8 mouse cellular contexts compared by ENCODE assay signal in the genomic region with DNA sequence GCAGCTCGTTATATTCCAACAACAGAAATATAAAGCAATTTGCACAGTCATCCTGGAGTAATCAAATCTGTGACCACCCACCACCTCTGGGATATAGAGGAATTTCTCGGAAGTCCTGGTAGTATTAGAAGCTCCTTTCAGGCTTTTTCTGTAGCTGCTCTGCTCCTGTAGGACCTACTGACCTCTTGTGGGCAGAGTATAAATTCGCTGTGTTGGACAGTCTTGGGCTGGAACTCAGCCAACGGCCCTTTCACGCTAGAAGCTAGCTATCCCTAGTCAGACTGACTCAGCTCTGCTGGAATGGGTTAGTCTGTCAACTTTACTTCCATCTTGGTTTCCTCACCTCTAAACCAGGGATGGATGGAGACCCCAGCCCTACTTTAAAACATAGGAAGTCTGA. TPM values are rescaled to one million over a fixed set of nuclear protein-coding genes. Genes with fewer than 3 reads are reported as not detected.
A peak's percentile ranks its signal among the peaks of the same experiment; 100 is the strongest.
DNase-seq lines count a peak whose midpoint lies in the region; ATAC-seq lines count a peak whose summit lies in the region.
"Had no signal": no experiment of that assay in that cellular context is flagged by ENCODE, and none has a peak within 500 bp of the region (broad histone marks: within the 10 kb centered on the region; RNA-seq: fewer than 3 reads in every experiment).

No protein-coding gene starts in this region.

- H3K4me2 ChIP-seq in neural tube, embryonic 14.5 days (ENCODE audit: low read depth, low read length): no peak overlapping the region
- no peak overlapping the region for H3K4me2 ChIP-seq in lung, embryonic 16.5 days (ENCODE audit: low read depth, low read length)
- H3K4me2 ChIP-seq: limb, embryonic 12.5 days had no signal

- no peak overlapping the region for H3K4me3 ChIP-seq in neural tube, embryonic 14.5 days (ENCODE audit: low read depth, low read length)
- H3K4me3 ChIP-seq in lung, embryonic 16.5 days (ENCODE audit: low read length): no peak overlapping the region
- H3K4me3 ChIP-seq: limb, embryonic 12.5 days had no signal

- no peaks in the 10 kb centered on the region for H3K36me3 ChIP-seq in neural tube, embryonic 14.5 days (ENCODE audit: control insufficient read depth, insufficient read depth, low read length)
- no peaks in the 10 kb centered on the region for H3K36me3 ChIP-seq in lung, embryonic 16.5 days (ENCODE audit: control insufficient read depth, insufficient read depth, low read length)
- H3K36me3 ChIP-seq: limb, embryonic 12.5 days had no signal

- no peak overlapping the region for H3K9ac ChIP-seq in neural tube, embryonic 14.5 days (replicated peaks; ENCODE audit: low read depth, low read length)
- no peak overlapping the region for H3K9ac ChIP-seq in lung, embryonic 16.5 days (ENCODE audit: low read length)
- H3K9ac ChIP-seq: limb, embryonic 12.5 days had no signal

- no peaks in the 10 kb centered on the region for H3K4me1 ChIP-seq in neural tube, embryonic 14.5 days (ENCODE audit: control insufficient read depth, insufficient read depth, low read length)
- no peaks in the 10 kb centered on the region for H3K4me1 ChIP-seq in lung, embryonic 16.5 days (replicated peaks; ENCODE audit: control insufficient read depth, insufficient read depth, low read length)
- H3K4me1 ChIP-seq: limb, embryonic 12.5 days had no signal

- peak; percentile 15; the same call in 1 of the 2 replicates for ATAC-seq in neural tube, embryonic 14.5 days (ENCODE audit: low read depth)
- ATAC-seq in lung, embryonic 16.5 days (ENCODE audit: low read depth): peak; percentile 56

- WGBS in neural tube, embryonic 14.5 days: 31% methylated on average over 5 of the region's 5 CpGs
- 35% methylated on average over 5 of the region's 5 CpGs for WGBS in lung, embryonic 16.5 days

- no peaks in the 10 kb centered on the region for H3K9me3 ChIP-seq in neural tube, embryonic 14.5 days (ENCODE audit: control insufficient read depth, low read length)
- no peaks in the 10 kb centered on the region for H3K9me3 ChIP-seq in lung, embryonic 16.5 days (ENCODE audit: control insufficient read depth, low read length)
- H3K9me3 ChIP-seq: limb, embryonic 12.5 days had no signal

- no peak overlapping the region for H3K27ac ChIP-seq in neural tube, embryonic 14.5 days (ENCODE audit: low read depth, low read length)
- no peak overlapping the region for H3K27ac ChIP-seq in lung, embryonic 16.5 days (ENCODE audit: low read length)
- H3K27ac ChIP-seq: limb, embryonic 12.5 days had no signal

- H3K27me3 ChIP-seq in neural tube, embryonic 14.5 days (ENCODE audit: control insufficient read depth, insufficient read depth, low read length): no peaks in the 10 kb centered on the region
- no peaks in the 10 kb centered on the region for H3K27me3 ChIP-seq in lung, embryonic 16.5 days (ENCODE audit: control insufficient read depth, insufficient read depth, low read depth, low read length)
- H3K27me3 ChIP-seq: limb, embryonic 12.5 days had no signal

- DNase-seq in neural tube, embryonic 10.5 days (ENCODE audit: extremely low spot score, low spot score): no peak
- peak; percentile 76 for DNase-seq in adrenal gland, postnatal 25 days
- peak; percentile 19 to 40 for DNase-seq in heart, adult 9 months (ENCODE audit: low spot score in 2 of 2)
- no peak for DNase-seq in thymus, postnatal 4 days
- DNase-seq in layer of hippocampus, postnatal 14 days (ENCODE audit: low spot score in 2 of 2): no peak

RNA-seq across cellular contexts. Expression of gene Slc25a5, which starts 34.8 kb away (rescaled TPM):
- 544 and 575 TPM in 2 replicates for polyA plus RNA-seq in neural tube, embryonic 14.5 days (2014; fragmentation: Nextera tagmentation; extraction: Ambion mirVana)
- 414 and 427 TPM in 2 replicates for total RNA-seq in adrenal gland, postnatal 25 days (2021)
- 576 and 581 TPM in 2 replicates for polyA plus RNA-seq in lung, embryonic 16.5 days (2015; fragmentation: Nextera tagmentation; extraction: Ambion mirVana)
- total RNA-seq in layer of hippocampus, postnatal 14 days (2021): 100 to 1,000 TPM; 369 to 393 TPM

RNA-seq across cellular contexts. Expression of gene Ube2a, which starts 43.4 kb away (rescaled TPM):
- polyA plus RNA-seq in neural tube, embryonic 14.5 days (2014; fragmentation: Nextera tagmentation; extraction: Ambion mirVana): 129 and 134 TPM in 2 replicates
- 57.2 and 72.4 TPM in 2 replicates for total RNA-seq in adrenal gland, postnatal 25 days (2021)
- polyA plus RNA-seq in lung, embryonic 16.5 days (2015; fragmentation: Nextera tagmentation; extraction: Ambion mirVana): 131 and 141 TPM in 2 replicates
- 10 to 100 TPM; 56.5 to 59.6 TPM for total RNA-seq in layer of hippocampus, postnatal 14 days (2021)

RNA-seq across cellular contexts. Expression of gene C330007P06Rik, which starts 43.6 kb away (rescaled TPM):
- 27.5 and 29.7 TPM in 2 replicates for polyA plus RNA-seq in neural tube, embryonic 14.5 days (2014; fragmentation: Nextera tagmentation; extraction: Ambion mirVana)
- total RNA-seq in adrenal gland, postnatal 25 days (2021): 44.0 and 51.7 TPM in 2 replicates
- 33.6 and 38.7 TPM in 2 replicates for polyA plus RNA-seq in lung, embryonic 16.5 days (2015; fragmentation: Nextera tagmentation; extraction: Ambion mirVana)
- total RNA-seq in layer of hippocampus, postnatal 14 days (2021): 10 to 100 TPM; 30.3 to 34.9 TPM

Comparison
In these comparisons a context has a peak if more than half of its experiments do, and no peak if none do; other contexts are left out.
1. DNase-seq: peak in adrenal gland, postnatal 25 days (single experiment) and heart, adult 9 months (2 of 2); none in neural tube, embryonic 10.5 days (single experiment), thymus, postnatal 4 days (single experiment) and layer of hippocampus, postnatal 14 days (0 of 2).